Mouse (Mus musculus) lung, embryonic 14.5 days (tissue): Measurements from ENCODE around the gene Trp63. TPM values are rescaled to one million over a fixed set of nuclear protein-coding genes. Genes with fewer than 3 reads are reported as not detected.

Source experiments
- ATAC-seq: fragments of 200-750 bp; cut with Nextera tagmentation; 2 replicates; pipeline ENCODE4 v1.8.0; 2017; ENCODE audit warnings: mild to moderate bottlenecking, moderate TSS enrichment, moderate library complexity; ENCODE audit not compliant: insufficient read depth
- DNase-seq: peaks from one replicate; pipeline ENCODE4 v3.0.0-alpha.2; 2015
- H3K27ac ChIP-seq: fragments of 300-500 bp; sonication (generic); 2 replicates; pipeline ENCODE4 v1.5.1; 2014; ENCODE audit warnings: low read depth, mild to moderate bottlenecking, moderate library complexity
- H3K27me3 ChIP-seq: fragments of 300-500 bp; sonication (generic); 2 replicates; pipeline ENCODE4 v1.6.1; 2014; ENCODE audit warnings: low read length, control low read depth; ENCODE audit not compliant: insufficient read depth
- H3K36me3 ChIP-seq: fragments of 300-500 bp; sonication (generic); 2 replicates; pipeline ENCODE4 v1.6.1; 2014; ENCODE audit warnings: control low read depth; ENCODE audit not compliant: insufficient read depth
- H3K4me1 ChIP-seq: fragments of 300-500 bp; sonication (generic); 2 replicates; pipeline ENCODE4 v1.6.1; 2014; ENCODE audit warnings: antibody characterized with exemption, control low read depth; ENCODE audit not compliant: insufficient read depth
- H3K4me2 ChIP-seq: fragments of 300-500 bp; sonication (generic); 2 replicates; pipeline ENCODE4 v1.6.1; 2014; ENCODE audit warnings: mild to moderate bottlenecking
- H3K4me3 ChIP-seq: fragments of 300-500 bp; sonication (generic); 2 replicates; pipeline ENCODE4 v1.5.1; 2014; ENCODE audit warnings: low read depth, low read length
- H3K9ac ChIP-seq: fragments of 300-500 bp; sonication (generic); 2 replicates; pipeline ENCODE4 v1.6.1; 2014
- H3K9me3 ChIP-seq: fragments of 300-500 bp; sonication (generic); 2 replicates; pipeline ENCODE4 v1.6.1; 2016; ENCODE audit warnings: low read depth, low read length, control low read depth
- CTCF ChIP-seq: IDR thresholded peaks from 2 replicates; pipeline ENCODE4 v1.5.1; 2016; ENCODE audit warnings: antibody characterized with exemption, low read depth
- WGBS: fragments of 180-500 bp; shearing (Covaris S2); extraction: QIAGEN DNeasy Blood & Tissue Kit; methylation state at CpG from one replicate; pipeline ENCODE4 v1.1.7; 2014; 5-methylcytosine and 5-hydroxymethylcytosine counted together
- polyA plus RNA-seq: library from polyadenylated mRNA; unstranded; fragments of >200 nt; fragmentation: Nextera tagmentation; extraction: Ambion mirVana; gene quantifications from 2 replicates; pipeline ENCODE4 v1.2.1, GENCODE M21; 2014

The Trp63 gene
- polyA plus RNA-seq, 1 experiment from 2014 or later, result 0.96 TPM

GRCm38 (mm10) chr16:25871503-25871902 lies 187.9 kb downstream of the Trp63 start:
- no peak overlapping the region for H3K4me2 ChIP-seq
- DNase-seq, result no peak
- H3K4me1 ChIP-seq, result no peaks in the 10 kb centered on the region
- H3K9ac ChIP-seq, result no peak overlapping the region
- H3K27ac ChIP-seq, result no peak overlapping the region
- ATAC-seq, result no peak
- H3K27me3 ChIP-seq, result no peaks in the 10 kb centered on the region
- H3K9me3 ChIP-seq, result no peaks in the 10 kb centered on the region
- no peak for TF ChIP-seq CTCF
- H3K36me3 ChIP-seq, result no peaks in the 10 kb centered on the region
- H3K4me3 ChIP-seq, result no peak overlapping the region
- WGBS, result 85% methylated on average over 1 of the region's 1 CpGs

- no peaks in the 10 kb centered on the region for H3K4me1 ChIP-seq
- H3K9me3 ChIP-seq, result no peaks in the 10 kb centered on the region
- no peak for DNase-seq
- H3K27me3 ChIP-seq, result no peaks in the 10 kb centered on the region
- TF ChIP-seq CTCF, result no peak
- no peak overlapping the region for H3K27ac ChIP-seq
- no peak overlapping the region for H3K9ac ChIP-seq
- no peaks in the 10 kb centered on the region for H3K36me3 ChIP-seq
- WGBS, result 55% methylated on average over 2 of the region's 2 CpGs
- no peak overlapping the region for H3K4me3 ChIP-seq
- H3K4me2 ChIP-seq, result no peak overlapping the region
- ATAC-seq, result no peak
Observed at GRCm38 (mm10) chr16:25875681-25876080, 192.1 kb downstream of the Trp63 start.

- Histone ChIP-seq H3K36me3 (no peaks in the 10 kb centered on the region), H3K27me3 (no peaks in the 10 kb centered on the region), H3K27ac (no peak overlapping the region), H3K4me1 (no peaks in the 10 kb centered on the region), H3K9me3 (no peaks in the 10 kb centered on the region), H3K4me3 (no peak overlapping the region), H3K4me2 (no peak overlapping the region), H3K9ac (no peak overlapping the region)
- ATAC-seq (no peak), DNase-seq (no peak)
- no peak for TF ChIP-seq CTCF
- WGBS, result 77% methylated on average over 7 of the region's 7 CpGs
Observed at GRCm38 (mm10) chr16:25877416-25877965, 193.9 kb downstream of the Trp63 start.

GRCm38 (mm10) chr16:25878116-25878515 lies 194.6 kb downstream of the Trp63 start:
- no peak overlapping the region for H3K9ac ChIP-seq
- no peaks in the 10 kb centered on the region for H3K9me3 ChIP-seq
- no peaks in the 10 kb centered on the region for H3K27me3 ChIP-seq
- no peak for DNase-seq
- no peak overlapping the region for H3K4me3 ChIP-seq
- no peaks in the 10 kb centered on the region for H3K4me1 ChIP-seq
- no peak for ATAC-seq
- no peak overlapping the region for H3K27ac ChIP-seq
- H3K4me2 ChIP-seq, result no peak overlapping the region
- no peaks in the 10 kb centered on the region for H3K36me3 ChIP-seq
- no peak for TF ChIP-seq CTCF

- H3K27ac ChIP-seq, result no peak overlapping the region
- ATAC-seq, result no peak
Observed at GRCm38 (mm10) chr16:25899071-25899470, 215.5 kb downstream of the Trp63 start.

GRCm38 (mm10) chr16:25899657-25900056 lies 216.1 kb downstream of the Trp63 start:
- Histone ChIP-seq H3K36me3 (no peaks in the 10 kb centered on the region), H3K27me3 (no peaks in the 10 kb centered on the region), H3K4me2 (no peak overlapping the region), H3K9me3 (no peaks in the 10 kb centered on the region), H3K27ac (no peak overlapping the region), H3K4me3 (no peak overlapping the region), H3K4me1 (0 out of 2 replicates have a peak, but pooled peaks cover 5% of the 10 kb centered on the region), H3K9ac (no peak overlapping the region)
- ATAC-seq (peak; percentile 58; the same call in 1 of the 2 replicates), DNase-seq (peak; percentile 87)
- no peak for TF ChIP-seq CTCF
- whole genome bisulfite sequencing, result 51% methylated on average over 2 of the region's 2 CpGs

More at GRCm38 (mm10) chr16:25899071-25899470, 215.5 kb downstream of the Trp63 start:
- no peaks in the 10 kb centered on the region for H3K9me3 ChIP-seq
- no peak overlapping the region for H3K4me2 ChIP-seq
- no peaks in the 10 kb centered on the region for H3K27me3 ChIP-seq
- H3K9ac ChIP-seq, result no peak overlapping the region
- H3K36me3 ChIP-seq, result no peaks in the 10 kb centered on the region
- H3K4me1 ChIP-seq, result 0 out of 2 replicates have a peak, but pooled peaks cover 5% of the 10 kb centered on the region
- no peak for DNase-seq
- no peak overlapping the region for H3K4me3 ChIP-seq
- TF ChIP-seq CTCF, result no peak
- WGBS, result 73% methylated on average over 4 of the region's 4 CpGs

- Histone ChIP-seq H3K4me3 (no peak overlapping the region), H3K9ac (no peak overlapping the region), H3K27me3 (no peaks in the 10 kb centered on the region), H3K36me3 (no peaks in the 10 kb centered on the region), H3K27ac (no peak overlapping the region), H3K4me2 (no peak overlapping the region), H3K4me1 (0 out of 2 replicates have a peak, but pooled peaks cover 5% of the 10 kb centered on the region), H3K9me3 (no peaks in the 10 kb centered on the region)
- DNase-seq (peak; percentile 68), ATAC-seq (peak; percentile 87)
- no peak for TF ChIP-seq CTCF
- 59% methylated on average over 3 of the region's 3 CpGs for WGBS
Observed at GRCm38 (mm10) chr16:25900389-25900908, 216.9 kb downstream of the Trp63 start.
